Mouse (Mus musculus): Measurements from ENCODE around the gene Crocc2. TPM values are rescaled to one million over a fixed set of nuclear protein-coding genes. Genes with fewer than 3 reads are reported as not detected.

The Crocc2 gene
- polyA plus RNA-seq, 1 experiment from 2014 or later, result 0.26 TPM

Small RNA genes lying within 50 kb of the gene (microRNA-seq; reads per million reads assigned to microRNA genes)
- not detected for gene Mir6901

Other genes with a start within 250 kb of the Crocc2 start
- 21.7 and 23.6 TPM in 2 replicates for gene Capn10, start 234.3 kb upstream of the Crocc2 start, polyA plus RNA-seq (2015; fragmentation: Nextera tagmentation; extraction: Ambion mirVana)
- gene Gpr35, start 217.9 kb upstream of the Crocc2 start, polyA plus RNA-seq (2015; fragmentation: Nextera tagmentation; extraction: Ambion mirVana), result 0.43 and 0.94 TPM in 2 replicates
- gene Aqp12, start 162.4 kb upstream of the Crocc2 start, polyA plus RNA-seq (2015; fragmentation: Nextera tagmentation; extraction: Ambion mirVana), result not detected in 2 replicates
- gene Kif1a, start 66.8 kb upstream of the Crocc2 start, polyA plus RNA-seq (2015; fragmentation: Nextera tagmentation; extraction: Ambion mirVana), result 10.2 and 13.8 TPM in 2 replicates
- gene Agxt, start 33.5 kb upstream of the Crocc2 start, polyA plus RNA-seq (2015; fragmentation: Nextera tagmentation; extraction: Ambion mirVana), result 0.14 TPM in 1 of 2 replicates, not detected in the other
- 0.38 and 1.2 TPM in 2 replicates for gene 2310007B03Rik, start 7.8 kb upstream of the Crocc2 start, polyA plus RNA-seq (2015; fragmentation: Nextera tagmentation; extraction: Ambion mirVana)
- 3.0 and 7.8 TPM in 2 replicates for gene Sned1, start 67.1 kb downstream of the Crocc2 start, polyA plus RNA-seq (2015; fragmentation: Nextera tagmentation; extraction: Ambion mirVana)
- 19.2 and 22.5 TPM in 2 replicates for gene Mterf4, start 137.2 kb downstream of the Crocc2 start, polyA plus RNA-seq (2015; fragmentation: Nextera tagmentation; extraction: Ambion mirVana)
- 41.1 and 46.2 TPM in 2 replicates for gene Ppp1r7, start 174.1 kb downstream of the Crocc2 start, polyA plus RNA-seq (2015; fragmentation: Nextera tagmentation; extraction: Ambion mirVana)
- 5.4 and 7.7 TPM in 2 replicates for gene Pask, start 174.8 kb downstream of the Crocc2 start, polyA plus RNA-seq (2015; fragmentation: Nextera tagmentation; extraction: Ambion mirVana)
- gene Ano7, start 205.2 kb downstream of the Crocc2 start, polyA plus RNA-seq (2015; fragmentation: Nextera tagmentation; extraction: Ambion mirVana), result 0.16 and 0.33 TPM in 2 replicates